Mouse (Mus musculus): ENCODE results near the gene Ppm1k.
"Not testable (repeated sequence)": the region's sequence is repeated elsewhere in the genome, so short reads cannot be mapped to it uniquely, and the experiment has no call there.

Gene Ppm1k

GRCm38 (mm10) chr6:57531011-57531410 lies 4.3 kb downstream of the Ppm1k start:
- DNase-seq, result no peak

DNA sequence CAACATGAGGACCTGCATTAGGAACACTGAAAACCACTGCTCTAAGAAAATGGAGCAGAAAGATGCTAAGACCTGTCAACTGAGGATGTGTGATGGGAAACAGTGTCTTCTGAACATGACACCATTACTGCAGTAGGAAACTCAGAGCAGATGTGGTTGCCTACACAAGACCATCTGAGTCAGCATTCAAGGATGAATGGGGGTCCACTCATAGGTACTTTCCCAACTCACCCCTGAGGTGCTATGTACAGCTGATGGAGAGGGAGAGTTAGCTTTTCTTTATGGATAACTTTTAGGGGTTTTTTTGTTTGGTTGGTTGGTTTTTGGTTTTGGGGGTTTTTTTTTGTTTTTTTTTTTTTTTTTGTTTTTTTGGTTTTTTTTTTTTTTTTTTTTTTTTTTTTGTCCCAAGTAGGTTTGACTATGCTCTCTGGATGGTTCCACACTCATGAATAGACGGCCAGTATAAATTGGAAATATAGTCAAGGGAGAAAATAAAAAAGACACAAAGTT lies 5.9 kb downstream of the Ppm1k start:
- no peak for DNase-seq

- no peak for DNase-seq
Measured at GRCm38 (mm10) chr6:57526933-57527332, 8.3 kb downstream of the Ppm1k start.

DNA sequence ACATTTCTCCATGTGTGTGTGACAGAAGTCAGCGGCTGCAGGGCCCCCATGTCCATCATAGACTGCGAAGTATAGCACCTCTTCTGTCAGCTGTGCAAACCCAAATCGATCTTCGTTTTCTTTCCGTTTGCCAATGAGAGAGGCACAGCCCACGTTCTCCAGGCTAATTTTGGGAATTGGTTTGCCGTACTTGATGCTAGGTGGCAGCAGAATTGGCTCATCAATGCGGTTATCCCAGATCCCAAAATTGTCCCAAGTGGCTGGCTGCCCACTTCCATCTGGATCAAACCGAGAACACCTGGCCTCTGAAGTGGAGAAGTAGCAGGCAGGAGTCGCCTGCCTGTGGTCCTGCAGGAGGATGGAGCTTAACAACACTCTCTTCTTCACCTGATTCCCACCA lies 10.5 kb downstream of the Ppm1k start:
- no peak for DNase-seq

- DNase-seq, result no peak
Measured at GRCm38 (mm10) chr6:57520749-57521652, 14.3 kb downstream of the Ppm1k start.

- no peak for DNase-seq
Measured at GRCm38 (mm10) chr6:57514035-57514374, 21.3 kb downstream of the Ppm1k start.

DNA sequence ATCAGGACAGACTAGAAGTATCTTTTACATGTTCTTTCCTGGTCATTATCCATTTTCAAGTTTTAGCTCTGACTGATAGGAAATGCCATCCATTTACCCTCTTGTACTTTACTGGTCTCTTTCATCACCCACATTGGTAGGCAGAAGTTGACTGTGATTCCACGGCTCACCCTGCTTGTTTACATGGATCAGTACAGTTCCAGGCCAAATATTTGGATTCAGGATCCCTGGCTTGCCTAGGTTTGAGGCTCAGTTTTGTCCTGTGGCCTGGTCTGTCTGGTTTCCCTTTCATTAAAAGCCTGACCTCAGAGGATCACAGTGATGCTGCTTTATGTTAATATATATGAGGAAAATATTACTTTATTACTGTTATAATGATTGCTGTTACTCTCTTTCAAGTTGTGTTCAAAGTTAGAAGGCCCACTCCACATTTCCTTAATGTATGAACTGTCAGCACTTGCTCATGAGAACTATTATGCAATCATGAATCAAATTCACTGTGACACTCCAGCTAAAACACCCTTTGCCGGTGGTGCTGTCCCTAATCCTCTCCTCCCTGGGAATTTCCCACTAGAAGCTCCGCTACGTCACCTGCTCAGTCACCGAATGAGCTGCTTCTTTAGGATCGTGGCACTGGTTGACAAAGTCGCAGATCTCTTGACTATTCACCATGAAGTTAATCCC lies 21.8 kb downstream of the Ppm1k start:
- no peak for DNase-seq

DNA sequence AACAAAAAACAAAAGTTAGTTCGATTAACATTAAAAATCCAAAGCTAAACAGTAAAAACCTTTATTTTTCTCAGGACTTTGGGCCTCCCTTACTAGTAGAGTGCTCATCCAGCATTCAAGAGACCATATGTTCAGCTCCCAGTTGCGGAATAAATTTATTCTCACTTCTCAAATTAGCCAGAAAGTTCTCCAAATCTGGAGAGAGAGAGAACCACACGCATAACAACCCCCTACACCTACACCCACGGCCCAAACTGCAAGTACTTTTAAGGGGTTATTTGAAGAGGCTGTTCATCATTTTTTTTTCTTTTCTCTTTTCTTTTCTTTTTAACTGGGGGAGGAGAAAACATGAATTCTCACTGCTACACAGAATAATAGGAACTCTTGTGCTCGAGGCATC lies 23.4 kb downstream of the Ppm1k start:
- no peak for DNase-seq

DNA sequence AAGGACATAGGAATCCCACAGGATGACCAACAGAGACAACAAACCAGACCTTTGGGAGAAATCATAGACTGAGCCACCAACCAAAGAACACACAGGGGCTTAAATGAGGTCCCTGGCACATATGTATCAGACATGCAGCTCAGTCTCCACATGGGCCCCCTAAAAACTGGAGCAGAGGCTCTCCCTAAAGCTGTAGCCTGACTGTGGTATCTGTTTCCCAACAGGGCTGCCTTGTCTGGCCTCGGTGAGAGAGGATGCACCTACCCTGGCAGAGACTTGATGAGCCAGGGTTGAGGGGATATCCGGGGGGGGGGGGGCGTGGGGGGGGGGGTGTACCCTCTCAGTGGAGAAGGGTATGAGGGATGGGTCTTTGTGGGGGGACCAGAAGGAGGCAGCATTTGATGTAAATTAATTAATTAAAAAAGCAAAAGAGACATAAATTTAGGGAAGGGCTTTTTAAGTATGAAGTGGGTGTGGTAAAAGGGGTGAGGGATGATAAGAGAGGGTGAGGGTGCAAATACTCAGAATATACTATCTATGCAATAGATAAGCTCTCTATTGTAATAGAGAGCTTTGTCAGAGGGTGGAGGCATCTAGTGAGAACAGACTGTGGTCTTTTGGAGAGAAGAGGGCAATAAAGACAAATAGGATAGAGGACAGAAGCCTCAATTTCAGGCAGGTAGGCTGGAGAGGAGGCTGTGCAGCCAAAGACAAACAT lies 31.4 kb downstream of the Ppm1k start:
- no peak for DNase-seq

GRCm38 (mm10) chr6:57499209-57499608 lies 36.1 kb downstream of the Ppm1k start:
- no peak for DNase-seq

DNA sequence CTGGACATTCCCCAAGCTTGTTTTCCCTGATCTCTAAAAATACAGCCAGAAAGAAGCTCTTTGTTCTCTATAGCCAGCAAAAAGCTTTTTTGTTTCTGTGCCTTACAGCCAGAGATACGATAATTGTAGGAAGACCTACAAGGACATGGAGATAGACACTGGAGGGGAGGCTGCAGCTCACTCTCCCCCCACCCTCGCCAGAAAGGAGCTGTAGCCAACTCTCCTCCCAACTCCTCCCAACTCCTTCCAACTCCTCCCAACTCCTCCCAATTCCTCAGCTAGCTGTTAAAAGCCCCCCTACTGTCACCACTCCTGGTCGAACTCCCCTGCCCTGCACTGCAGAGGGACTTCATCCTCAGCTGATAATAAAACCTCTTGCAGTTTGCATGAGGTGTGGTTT lies 67.1 kb downstream of the Ppm1k start:
- not testable (repeated sequence) for DNase-seq

Data from lung, postnatal 36 days (tissue).